Mouse (Mus musculus): Measurements from ENCODE around the gene Zfp799.
A peak's percentile ranks its signal among the peaks of the same experiment; 100 is the strongest.
"Not testable (repeated sequence)": the region's sequence is repeated elsewhere in the genome, so short reads cannot be mapped to it uniquely, and the experiment has no call there.

The Zfp799 gene

DNA sequence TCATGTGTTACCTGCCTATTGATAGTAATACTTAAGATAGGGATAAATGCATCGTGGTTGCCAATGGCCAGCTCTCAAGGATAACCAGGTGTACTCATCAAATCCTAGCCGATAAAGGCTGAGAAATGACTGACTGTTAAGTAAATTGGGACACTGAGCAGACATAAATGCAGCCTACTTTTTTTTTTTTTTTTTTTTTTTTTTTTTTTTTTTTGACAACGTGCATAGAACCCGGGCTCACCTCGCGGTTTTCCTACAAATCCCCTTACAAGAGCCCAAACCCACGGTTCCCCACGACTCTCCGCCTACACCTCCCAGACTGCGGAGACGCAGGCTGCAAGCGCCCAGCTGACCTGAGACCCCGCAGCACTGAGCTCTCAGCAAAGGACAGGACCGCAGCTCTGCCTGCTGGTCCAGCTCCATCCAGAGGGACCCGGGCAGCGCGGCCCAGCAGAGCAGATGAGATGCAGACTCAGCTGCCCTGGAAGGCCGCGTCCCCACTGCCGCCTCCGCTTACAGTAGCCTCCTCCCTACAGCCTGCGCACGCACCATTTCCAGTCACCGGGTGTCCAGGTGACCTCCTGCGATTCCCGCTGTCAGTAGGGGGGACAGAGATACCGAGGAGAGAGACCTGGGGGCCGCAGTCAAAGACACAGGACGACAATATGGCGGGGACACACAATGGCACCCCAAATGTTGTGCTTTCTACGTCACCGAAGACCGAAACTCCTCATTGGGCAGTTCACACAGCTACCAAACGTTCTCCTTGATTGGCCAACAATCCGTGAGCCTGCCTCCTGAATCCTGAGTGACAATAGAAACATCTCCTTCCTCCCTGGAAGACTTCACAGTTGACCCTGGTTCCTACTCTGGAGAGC, at the start of gene Zfp799:
Gene Zfp799, minus strand, starts transcription at position 722 of the 878 bp plus-strand sequence.
- DNase-seq: peak; percentile 77

DNA sequence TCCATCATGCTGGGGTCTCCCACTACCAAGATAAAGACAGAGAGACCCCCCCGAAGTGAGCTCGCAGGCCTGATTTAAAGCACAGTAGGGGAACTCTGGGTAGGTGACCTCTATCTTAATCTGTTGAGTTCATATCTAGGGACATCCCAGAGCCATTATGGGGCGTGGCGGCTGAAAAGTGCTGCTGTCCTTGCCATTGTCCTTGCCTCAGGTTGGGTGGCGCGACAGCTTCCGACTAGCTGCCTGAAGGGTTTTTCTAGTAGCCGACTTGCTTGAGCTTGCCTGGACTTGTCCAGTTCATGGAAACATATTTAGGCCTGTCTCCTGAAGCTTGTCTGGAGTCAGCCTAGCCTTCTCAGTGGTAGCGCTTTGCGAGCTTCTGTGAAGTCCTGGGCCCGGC, 48.7 kb upstream of the Zfp799 start:
- DNase-seq: no peak

DNA sequence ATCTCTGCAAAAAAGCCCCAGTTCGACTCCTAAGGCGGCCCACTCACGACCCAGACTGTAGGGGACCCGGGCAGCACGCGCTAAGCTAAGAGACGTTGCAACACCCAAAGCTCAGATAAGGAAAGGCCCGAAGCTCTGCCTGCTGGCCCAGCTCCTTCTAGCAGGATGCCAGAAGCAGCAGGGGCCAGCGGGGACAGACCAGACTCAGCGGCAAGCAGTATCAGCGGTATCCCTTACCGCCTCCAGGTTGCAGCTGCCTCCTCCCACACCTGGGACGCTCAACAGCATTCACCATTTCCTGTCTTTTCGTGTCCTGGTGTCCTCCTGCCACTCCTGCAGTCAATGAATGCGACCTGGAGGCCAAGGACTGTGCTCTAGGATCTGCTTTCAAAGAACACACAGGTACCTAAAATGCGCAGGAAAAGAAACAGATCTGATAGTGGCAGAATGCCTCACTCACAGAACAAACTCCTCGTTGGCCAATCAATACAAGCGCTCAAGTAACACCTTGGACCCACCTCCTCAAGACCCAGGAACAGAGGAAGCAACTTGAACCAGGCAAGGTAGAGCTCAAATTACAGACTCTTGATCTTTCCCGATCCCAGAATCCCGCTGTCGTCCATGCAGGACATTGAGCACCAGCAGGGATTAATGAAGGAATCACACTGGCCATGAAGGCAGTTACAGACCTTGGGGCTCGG, 47.6 kb upstream of the Zfp799 start:
- DNase-seq: no peak

GRCm38 (mm10) chr17:32872696-32873095, 42.6 kb upstream of the Zfp799 start:
- no peak for DNase-seq

GRCm38 (mm10) chr17:32872091-32872490, 42.0 kb upstream of the Zfp799 start:
- no peak for DNase-seq

- no peak for DNase-seq
Measured at GRCm38 (mm10) chr17:32871483-32871882, 41.4 kb upstream of the Zfp799 start.

- DNase-seq: not testable (repeated sequence)
Measured at GRCm38 (mm10) chr17:32867266-32867665, 37.2 kb upstream of the Zfp799 start.

- DNase-seq: not testable (repeated sequence)
Measured at GRCm38 (mm10) chr17:32856713-32857112, 26.7 kb upstream of the Zfp799 start.

GRCm38 (mm10) chr17:32851581-32851980, 21.5 kb upstream of the Zfp799 start:
- DNase-seq: no peak

DNA sequence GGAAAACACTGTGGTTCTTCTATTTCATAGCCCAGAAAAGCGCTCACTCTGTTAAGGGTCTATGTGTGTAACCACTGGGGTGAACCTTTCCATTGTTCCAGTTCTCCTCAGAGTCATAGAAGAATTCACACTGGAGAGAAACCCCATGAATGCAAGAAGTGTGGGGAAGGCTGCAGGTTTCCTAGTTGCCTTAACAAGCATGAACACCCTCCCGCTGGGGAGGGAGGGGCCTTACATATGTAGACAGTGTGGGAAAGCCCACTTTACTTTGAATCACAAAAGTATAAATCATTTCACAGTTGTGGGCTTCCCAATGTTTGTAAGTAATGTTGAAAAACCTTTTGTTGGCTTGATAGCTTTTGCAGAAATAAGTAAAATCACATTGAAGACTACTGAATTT, 11.3 kb upstream of the Zfp799 start:
- DNase-seq: no peak

DNA sequence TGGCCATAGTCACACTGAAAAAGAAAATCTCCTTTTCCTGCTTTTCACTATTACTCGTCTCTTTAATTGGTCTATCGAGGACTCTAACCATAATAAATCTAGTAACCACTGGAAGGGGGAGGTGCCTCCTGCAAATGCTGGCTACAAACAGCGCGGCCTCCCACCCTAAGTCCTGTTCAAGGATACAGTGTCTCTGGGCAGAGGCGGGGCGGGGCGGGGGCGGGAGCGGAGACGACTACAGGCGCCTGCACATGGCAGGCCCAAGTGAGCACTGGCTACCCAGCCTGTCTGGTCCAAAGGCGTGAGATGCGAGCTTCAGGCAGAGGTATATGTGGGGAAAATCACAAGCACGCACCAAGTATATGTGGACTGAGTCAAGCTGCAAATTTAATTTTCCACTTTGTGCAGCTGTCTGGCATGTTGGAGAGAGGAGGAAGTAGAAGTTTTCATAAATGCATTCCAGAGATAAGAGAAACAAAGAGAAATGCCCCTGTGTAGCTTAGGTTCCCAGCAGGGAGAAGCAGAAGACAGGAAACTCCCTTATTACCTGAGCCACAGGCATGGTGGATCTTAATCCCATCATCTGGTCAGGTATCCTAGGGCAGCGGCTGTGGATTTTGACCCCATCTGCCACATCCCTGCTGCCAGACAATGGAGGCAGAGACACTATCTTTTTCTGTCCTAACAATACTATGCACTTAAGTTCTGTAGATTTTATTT, 9.2 kb upstream of the Zfp799 start:
- DNase-seq: no peak

DNA sequence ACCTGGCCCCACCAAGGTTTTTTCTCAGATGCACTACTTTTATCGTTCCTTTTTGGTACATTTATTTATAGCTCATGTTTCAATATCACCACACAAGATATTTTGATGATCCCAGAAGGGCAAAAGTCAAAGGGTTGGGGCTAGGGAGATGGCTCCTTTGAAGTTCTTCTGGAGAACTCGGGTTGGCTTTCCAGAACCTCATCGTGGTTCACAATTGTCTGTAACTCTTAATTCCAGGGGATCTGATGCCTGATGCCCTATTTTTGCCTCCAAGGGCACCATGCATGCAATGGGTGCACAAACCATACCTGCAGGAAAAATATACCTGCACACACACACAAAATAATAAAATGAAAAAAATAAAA, 339 bp upstream of the Zfp799 start:
- DNase-seq: no peak

DNA sequence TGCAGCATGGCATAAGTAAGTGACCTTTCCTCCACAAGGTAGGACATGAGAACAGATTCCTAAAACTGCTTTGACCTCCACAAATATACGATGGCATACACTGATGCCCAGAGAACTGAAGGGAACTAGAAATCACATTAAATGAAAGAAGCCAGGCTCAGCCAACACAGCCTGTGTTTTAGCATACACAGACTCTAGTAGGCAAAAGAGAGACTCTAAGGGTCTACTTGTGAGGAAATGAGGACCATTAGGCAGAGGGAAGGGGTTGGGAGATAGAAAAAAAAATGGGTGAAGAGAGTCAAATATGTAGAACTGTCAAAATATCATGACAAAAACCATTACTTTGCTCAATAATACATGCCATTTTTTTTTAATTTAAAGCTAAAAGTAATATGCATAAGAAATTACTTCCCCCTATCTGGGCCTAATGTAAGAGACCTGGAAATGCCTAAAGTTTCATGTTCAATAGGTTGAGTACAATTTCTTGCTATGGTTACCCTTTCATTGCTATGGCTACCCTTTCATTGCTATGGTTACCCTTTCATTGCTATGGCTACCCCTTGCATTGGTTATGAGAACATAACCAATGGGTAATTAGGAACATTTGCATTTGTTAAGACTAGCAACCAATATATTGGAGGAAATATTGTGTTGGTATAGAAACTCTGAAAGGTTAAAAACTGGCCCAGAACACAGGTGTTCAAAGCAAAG, 13.8 kb downstream of the Zfp799 start:
- no peak for DNase-seq

DNA sequence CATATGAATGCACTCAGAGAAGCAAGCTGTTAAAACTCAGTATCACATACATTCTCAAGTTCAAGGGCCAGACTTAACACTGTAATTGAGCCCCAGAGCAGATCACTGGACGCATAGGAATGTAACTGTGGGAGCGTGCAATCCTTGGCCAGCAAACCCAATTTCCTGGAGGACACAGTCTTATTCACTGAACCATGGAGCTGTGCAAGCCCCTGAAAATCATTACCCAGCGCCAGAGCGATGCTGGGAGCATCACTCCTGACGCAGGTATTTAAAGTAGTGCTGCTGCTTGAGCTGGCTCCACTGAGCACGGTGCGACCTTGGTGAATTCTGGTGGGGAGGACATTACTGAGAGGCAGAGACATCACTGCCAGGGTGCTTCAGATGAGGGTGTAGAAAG, 15.9 kb downstream of the Zfp799 start:
- peak; percentile 37 for DNase-seq

GRCm38 (mm10) chr17:32810648-32811047, 19.4 kb downstream of the Zfp799 start:
- no peak for DNase-seq

GRCm38 (mm10) chr17:32809544-32810374, 20.3 kb downstream of the Zfp799 start, which contains the start of gene Zfp811:
Gene Zfp811, minus strand, starts transcription at chr17:32809931.
- DNase-seq: no peak

DNA sequence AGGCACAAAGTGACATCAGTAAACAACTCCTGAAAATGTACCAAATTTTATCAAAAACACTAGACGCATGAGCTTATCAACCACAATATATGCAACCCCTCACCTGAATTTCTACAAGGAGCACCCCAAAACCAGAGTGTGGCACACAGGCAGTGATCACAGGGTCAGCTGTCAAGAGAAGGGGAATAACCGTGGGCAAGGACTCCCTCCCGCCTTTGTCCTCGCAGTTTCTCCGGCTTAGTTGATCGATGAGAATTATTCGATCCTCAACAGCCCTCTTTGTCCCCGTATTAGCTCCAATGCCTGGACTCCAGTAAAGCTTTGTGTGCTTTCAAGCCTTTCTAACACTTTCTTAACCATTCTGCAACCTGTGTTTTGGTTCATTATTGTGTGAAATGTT, 21.1 kb downstream of the Zfp799 start:
- DNase-seq: no peak

DNA sequence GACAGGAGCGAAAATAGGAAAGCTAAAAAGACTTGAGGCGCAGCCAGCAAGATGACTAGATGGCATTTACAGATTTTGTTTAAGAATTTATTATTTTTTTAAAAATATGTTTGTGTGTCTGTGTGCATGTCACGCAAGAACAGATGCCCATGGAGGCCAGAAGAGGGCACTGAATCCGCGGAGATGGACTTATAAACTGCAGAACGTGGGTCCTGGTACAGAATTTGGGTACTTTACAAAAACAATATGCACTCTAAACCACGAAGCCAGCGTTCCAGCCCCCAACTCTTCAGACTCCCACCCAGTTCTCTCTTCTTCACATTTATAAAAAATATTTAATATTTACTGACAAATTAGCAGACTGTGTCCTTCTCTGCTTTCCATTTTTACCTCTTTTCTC, 40.8 kb downstream of the Zfp799 start:
- no peak for DNase-seq

DNA sequence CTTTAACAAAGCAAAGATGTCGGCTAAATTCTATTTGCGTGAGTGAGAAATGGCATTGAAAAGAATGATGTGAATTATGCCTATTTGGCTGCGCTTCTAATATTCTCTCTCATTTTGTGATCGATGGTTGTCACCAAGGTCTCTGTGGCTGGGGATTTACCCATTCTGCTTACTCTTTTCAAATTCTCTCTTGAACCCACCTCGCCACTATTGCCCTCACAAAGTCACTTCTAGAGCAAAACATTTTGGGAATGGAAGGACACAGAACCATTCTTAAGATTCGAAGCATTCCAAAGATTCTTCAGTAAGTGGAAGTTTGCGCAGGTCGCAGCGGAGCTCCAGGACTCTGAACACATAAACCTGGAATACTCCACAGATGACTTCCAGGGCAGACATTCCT, 41.5 kb downstream of the Zfp799 start:
- no peak for DNase-seq

- DNase-seq: peak; percentile 88
Measured at GRCm38 (mm10) chr17:32788094-32788559, 41.9 kb downstream of the Zfp799 start, which contains the start of gene Zfp871. Gene Zfp871, minus strand, starts transcription at chr17:32788287.

DNA sequence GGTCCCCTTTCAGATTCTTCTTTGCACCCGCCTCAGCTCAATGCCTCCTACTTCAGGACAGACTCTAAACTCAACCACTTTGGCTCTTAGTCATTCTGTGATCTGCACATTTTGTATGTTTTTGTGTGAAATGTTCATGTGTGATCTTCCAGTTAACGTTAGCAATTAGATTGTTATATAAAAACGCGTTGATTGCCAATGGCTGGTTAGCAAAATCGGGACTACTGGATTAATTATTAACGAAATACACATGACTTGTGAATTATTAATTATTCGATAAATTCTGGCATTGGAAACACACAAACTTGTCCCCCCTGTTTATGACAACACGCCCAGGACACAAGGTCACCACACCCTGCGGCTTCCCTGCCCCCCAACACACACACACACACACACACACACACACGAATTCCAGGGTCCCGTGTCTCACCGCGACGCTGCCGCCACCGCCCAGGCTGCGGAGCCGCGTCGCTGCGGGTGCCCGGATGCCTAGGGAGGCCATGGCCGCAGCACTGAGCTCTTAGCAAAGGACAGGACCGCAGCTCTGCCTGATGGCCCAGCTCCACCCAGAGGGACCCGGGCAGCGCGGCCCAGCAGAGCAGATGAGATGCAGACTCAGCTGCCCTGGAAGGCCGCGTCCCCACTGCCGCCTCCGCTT, 42.5 kb downstream of the Zfp799 start:
- peak; percentile 43 for DNase-seq

Data from kidney, adult 18-20 months (tissue).